Mouse (Mus musculus) liver, embryonic 12.5 days (tissue): ENCODE results near the gene Ldlrad3. TPM values are rescaled to one million over a fixed set of nuclear protein-coding genes. Genes with fewer than 3 reads are reported as not detected.

Source experiments
- ATAC-seq: fragments of 200-750 bp; cut with Nextera tagmentation; 2 replicates; pipeline ENCODE4 v1.8.0; 2017; ENCODE audit warnings: moderate number of reproducible peaks, mild to moderate bottlenecking, moderate library complexity
- H3K27ac ChIP-seq: fragments of 300-500 bp; sonication (generic); 2 replicates; pipeline ENCODE4 v1.5.1; 2016; ENCODE audit warnings: mild to moderate bottlenecking
- H3K27me3 ChIP-seq: fragments of 300-500 bp; sonication (generic); replicated peaks from 2 replicates; pipeline ENCODE4 v1.6.1; 2016; ENCODE audit warnings: mild to moderate bottlenecking, moderate library complexity
- H3K36me3 ChIP-seq: fragments of 300-500 bp; sonication (generic); 2 replicates; pipeline ENCODE4 v1.6.1; 2016; ENCODE audit warnings: mild to moderate bottlenecking, moderate library complexity
- H3K4me1 ChIP-seq: fragments of 300-500 bp; sonication (generic); 2 replicates; pipeline ENCODE4 v1.6.1; 2016
- H3K4me2 ChIP-seq: fragments of 300-500 bp; sonication (generic); 2 replicates; pipeline ENCODE4 v1.6.1; 2016; ENCODE audit warnings: mild to moderate bottlenecking, moderate library complexity
- H3K4me3 ChIP-seq: fragments of 300-500 bp; sonication (generic); 2 replicates; pipeline ENCODE4 v1.5.1; 2016; ENCODE audit warnings: mild to moderate bottlenecking, moderate library complexity
- H3K9ac ChIP-seq: fragments of 300-500 bp; sonication (generic); 2 replicates; pipeline ENCODE4 v1.6.1; 2016; ENCODE audit warnings: mild to moderate bottlenecking, moderate library complexity
- H3K9me3 ChIP-seq: fragments of 300-500 bp; sonication (generic); replicated peaks from 2 replicates; pipeline ENCODE4 v1.6.1; 2016; ENCODE audit warnings: mild to moderate bottlenecking, moderate library complexity
- WGBS: fragments of 180-500 bp; shearing (Covaris S2); methylation state at CpG from one replicate; pipeline ENCODE4 v1.1.7; 2016; ENCODE audit not compliant: insufficient replicate concordance; 5-methylcytosine and 5-hydroxymethylcytosine counted together
- polyA plus RNA-seq: library from polyadenylated mRNA; unstranded; fragments of >200 nt; fragmentation: Nextera tagmentation; extraction: Ambion mirVana; gene quantifications from 2 replicates; pipeline ENCODE4 v1.2.1, GENCODE M21; 2016

The Ldlrad3 gene
- polyA plus RNA-seq: 7.6 and 8.2 TPM in 2 replicates

- peaks cover 22% of the 10 kb centered on the region for H3K4me1 ChIP-seq
- no peaks in the 10 kb centered on the region for H3K36me3 ChIP-seq
- H3K4me3 ChIP-seq: peak within 1 kb of the TSS; percentile 70
- peak; percentile 93 for ATAC-seq
- peak within 1 kb of the TSS; percentile 41; the same call in 1 of the 2 replicates for H3K27ac ChIP-seq
- WGBS: under 1% methylated on average over 77 of the region's 77 CpGs
- H3K9me3 ChIP-seq: no peaks in the 10 kb centered on the region
- H3K4me2 ChIP-seq: peak within 1 kb of the TSS; percentile 88
- peaks cover 48% of the 10 kb centered on the region for H3K27me3 ChIP-seq
- peak within 1 kb of the TSS; percentile 69 for H3K9ac ChIP-seq
Observed at GRCm38 (mm10) chr2:102185951-102186561, at the start of gene Ldlrad3. Gene Ldlrad3, minus strand, starts transcription at chr2:102186385.

DNA sequence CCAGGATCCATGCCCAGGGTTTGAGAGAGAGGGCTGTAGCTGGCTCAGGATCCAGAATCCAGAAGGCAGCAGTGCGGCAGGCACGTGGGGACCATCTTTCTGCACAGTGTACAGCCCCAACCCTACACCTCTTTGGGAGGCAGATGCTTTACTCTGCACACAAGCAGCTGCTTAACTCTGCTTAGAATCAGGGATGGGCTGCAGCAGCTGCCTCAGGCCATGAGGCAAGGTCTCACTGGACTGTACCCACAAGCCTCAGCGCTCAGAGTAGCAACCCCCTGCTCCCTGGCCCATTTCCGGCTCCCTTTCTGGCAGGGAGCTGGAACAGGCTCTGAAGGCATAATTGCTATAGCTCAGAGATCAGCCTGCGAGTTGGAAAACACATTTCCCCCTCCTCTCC is 45.3 kb upstream of the Ldlrad3 start:
- WGBS: 52% methylated on average over 5 of the region's 5 CpGs
- Histone ChIP-seq H3K4me3 (no peak overlapping the region), H3K27ac (no peak overlapping the region), H3K4me2 (no peak overlapping the region), H3K4me1 (no peaks in the 10 kb centered on the region), H3K36me3 (no peaks in the 10 kb centered on the region), H3K9me3 (no peaks in the 10 kb centered on the region), H3K27me3 (no peaks in the 10 kb centered on the region), H3K9ac (no peak overlapping the region)
- no peak for ATAC-seq

- Histone ChIP-seq H3K36me3 (no peaks in the 10 kb centered on the region), H3K4me3 (no peak overlapping the region), H3K9me3 (no peaks in the 10 kb centered on the region), H3K4me2 (no peak overlapping the region), H3K9ac (no peak overlapping the region), H3K4me1 (no peaks in the 10 kb centered on the region), H3K27me3 (no peaks in the 10 kb centered on the region), H3K27ac (no peak overlapping the region)
- no peak for ATAC-seq
- 66% methylated on average over 2 of the region's 2 CpGs for WGBS
Observed at GRCm38 (mm10) chr2:102229126-102229525, 42.9 kb upstream of the Ldlrad3 start.

GRCm38 (mm10) chr2:102228331-102228730 is 42.1 kb upstream of the Ldlrad3 start:
- no peaks in the 10 kb centered on the region for H3K4me1 ChIP-seq
- no peak overlapping the region for H3K27ac ChIP-seq
- WGBS: 60% methylated on average over 5 of the region's 5 CpGs
- H3K27me3 ChIP-seq: no peaks in the 10 kb centered on the region
- no peak overlapping the region for H3K4me3 ChIP-seq
- no peak overlapping the region for H3K4me2 ChIP-seq
- H3K9me3 ChIP-seq: no peaks in the 10 kb centered on the region
- no peak for ATAC-seq
- H3K9ac ChIP-seq: no peak overlapping the region
- no peaks in the 10 kb centered on the region for H3K36me3 ChIP-seq

DNA sequence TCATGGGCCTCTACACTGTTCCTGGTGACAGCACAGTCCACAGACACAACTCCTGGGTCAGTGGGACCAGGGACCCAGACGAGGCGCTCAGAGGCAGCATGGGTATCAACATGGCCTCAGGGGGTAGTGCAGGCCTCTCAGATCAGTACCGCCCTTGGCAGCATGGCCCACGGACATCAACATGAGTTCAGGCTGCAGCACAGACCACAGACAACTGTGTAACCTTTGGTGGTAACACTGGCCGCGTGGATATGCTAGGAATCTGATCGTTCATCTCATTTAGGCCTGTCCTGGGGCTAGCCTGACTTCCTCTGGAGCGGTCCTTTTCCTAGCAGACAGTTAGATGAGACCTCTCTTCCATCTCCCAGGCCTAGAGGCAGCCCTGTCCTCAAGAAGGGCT is 41.7 kb upstream of the Ldlrad3 start:
- Histone ChIP-seq H3K27me3 (no peaks in the 10 kb centered on the region), H3K27ac (no peak overlapping the region), H3K9ac (no peak overlapping the region), H3K4me3 (no peak overlapping the region), H3K4me1 (no peaks in the 10 kb centered on the region), H3K4me2 (no peak overlapping the region), H3K9me3 (no peaks in the 10 kb centered on the region), H3K36me3 (no peaks in the 10 kb centered on the region)
- WGBS: 77% methylated on average over 8 of the region's 8 CpGs
- no peak for ATAC-seq

DNA sequence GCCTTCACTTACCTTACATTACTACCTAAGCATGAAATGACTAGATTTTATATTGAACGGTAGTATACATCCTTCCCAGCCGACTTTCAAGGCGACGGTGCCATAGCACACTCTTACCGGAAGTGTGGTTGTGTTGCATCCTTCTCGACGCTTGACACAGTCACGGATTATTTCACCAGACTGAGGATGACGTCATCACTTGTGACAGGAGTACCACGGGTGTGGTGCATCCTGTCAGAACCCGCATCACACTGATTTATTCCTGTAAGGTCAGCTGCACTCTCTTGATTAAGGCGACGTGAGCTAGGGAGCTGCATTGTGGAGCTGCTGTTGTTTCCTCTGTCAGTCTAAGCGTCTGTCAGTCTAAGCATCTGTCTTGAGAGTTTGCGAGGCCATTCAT is 40.1 kb upstream of the Ldlrad3 start:
- Histone ChIP-seq H3K27ac (no peak overlapping the region), H3K27me3 (no peaks in the 10 kb centered on the region), H3K9ac (no peak overlapping the region), H3K4me1 (no peaks in the 10 kb centered on the region), H3K4me2 (no peak overlapping the region), H3K4me3 (no peak overlapping the region), H3K9me3 (no peaks in the 10 kb centered on the region), H3K36me3 (no peaks in the 10 kb centered on the region)
- WGBS: 55% methylated on average over 15 of the region's 15 CpGs
- no peak for ATAC-seq

DNA sequence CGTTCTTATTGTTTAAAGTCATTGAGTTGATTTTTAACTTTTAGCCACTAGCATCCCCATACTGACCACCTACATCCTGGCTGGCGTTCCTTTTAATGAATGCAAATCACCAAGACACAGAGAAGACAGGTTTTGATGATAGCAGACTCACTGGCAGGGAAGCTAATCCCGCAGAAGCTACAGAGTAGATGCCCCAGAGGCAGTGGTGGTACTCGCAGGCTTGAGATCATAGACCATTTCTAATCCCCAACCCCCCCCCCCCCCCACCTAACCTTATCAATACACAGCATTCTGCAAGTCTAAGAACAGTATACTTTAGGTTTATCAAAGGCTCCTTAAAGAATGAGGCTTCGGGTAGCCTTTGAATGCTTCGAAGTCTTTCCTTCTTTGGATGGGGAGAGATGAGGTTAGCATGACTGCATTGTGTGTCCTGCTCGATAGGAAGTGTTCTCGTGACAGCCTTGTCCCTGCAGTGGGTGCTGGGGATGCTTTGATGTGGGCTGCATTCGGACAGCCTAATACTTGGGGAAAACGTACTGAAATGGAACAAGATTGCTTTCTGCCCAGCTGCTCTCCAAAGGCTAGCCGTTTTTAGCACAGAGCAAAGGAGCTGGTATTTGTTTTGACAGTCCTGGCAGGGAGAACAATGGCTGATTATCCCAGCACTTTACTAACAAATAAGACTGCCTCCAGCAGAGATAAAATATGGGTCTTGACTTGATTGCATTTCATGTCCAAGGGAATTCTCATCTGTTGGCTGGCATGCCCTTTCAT is 37.4 kb upstream of the Ldlrad3 start:
- Histone ChIP-seq H3K27ac (no peak overlapping the region), H3K9me3 (no peaks in the 10 kb centered on the region), H3K4me2 (no peak overlapping the region), H3K27me3 (no peaks in the 10 kb centered on the region), H3K4me1 (no peaks in the 10 kb centered on the region), H3K36me3 (no peaks in the 10 kb centered on the region), H3K4me3 (no peak overlapping the region), H3K9ac (no peak overlapping the region)
- ATAC-seq: no peak
- 23% methylated on average over 11 of the region's 11 CpGs for WGBS

DNA sequence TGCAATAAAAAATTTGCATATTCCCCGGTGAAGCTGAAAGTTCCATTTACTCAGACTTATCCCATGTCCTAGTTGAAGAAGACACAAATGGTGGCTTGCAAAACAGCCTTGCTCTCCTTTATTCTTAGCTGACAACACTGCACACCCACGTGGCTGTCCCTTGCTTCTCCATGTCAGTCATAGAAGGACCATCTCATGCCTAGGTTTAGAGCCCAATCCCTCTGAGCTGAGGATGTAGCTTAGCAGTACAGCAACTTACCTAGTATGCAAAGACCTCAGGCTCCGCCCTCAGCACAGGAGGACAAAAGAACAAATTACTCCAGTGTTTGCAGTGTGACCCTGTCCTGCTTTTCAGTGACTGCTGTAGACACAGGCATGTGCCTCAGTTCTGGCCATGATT is 36.6 kb upstream of the Ldlrad3 start:
- 56% methylated on average over 3 of the region's 3 CpGs for WGBS
- ATAC-seq: no peak
- Histone ChIP-seq H3K27ac (no peak overlapping the region), H3K4me2 (no peak overlapping the region), H3K9me3 (no peaks in the 10 kb centered on the region), H3K4me1 (no peaks in the 10 kb centered on the region), H3K9ac (no peak overlapping the region), H3K36me3 (no peaks in the 10 kb centered on the region), H3K4me3 (no peak overlapping the region), H3K27me3 (no peaks in the 10 kb centered on the region)

GRCm38 (mm10) chr2:102216817-102217216 is 30.6 kb upstream of the Ldlrad3 start:
- H3K4me1 ChIP-seq: no peaks in the 10 kb centered on the region
- ATAC-seq: no peak
- no peak overlapping the region for H3K9ac ChIP-seq
- H3K4me2 ChIP-seq: no peak overlapping the region
- no peak overlapping the region for H3K27ac ChIP-seq
- H3K27me3 ChIP-seq: no peaks in the 10 kb centered on the region
- H3K9me3 ChIP-seq: no peaks in the 10 kb centered on the region
- no peaks in the 10 kb centered on the region for H3K36me3 ChIP-seq
- no peak overlapping the region for H3K4me3 ChIP-seq
- 82% methylated on average over 1 of the region's 1 CpGs for WGBS

GRCm38 (mm10) chr2:102212096-102212495 is 25.9 kb upstream of the Ldlrad3 start:
- no peak for ATAC-seq
- no peak overlapping the region for H3K9ac ChIP-seq
- H3K27me3 ChIP-seq: no peaks in the 10 kb centered on the region; the same call in 1 of the 2 replicates
- no peaks in the 10 kb centered on the region for H3K4me1 ChIP-seq
- H3K27ac ChIP-seq: no peak overlapping the region
- no peaks in the 10 kb centered on the region for H3K9me3 ChIP-seq
- no peak overlapping the region for H3K4me2 ChIP-seq
- H3K4me3 ChIP-seq: no peak overlapping the region
- WGBS: 56% methylated on average over 4 of the region's 4 CpGs
- H3K36me3 ChIP-seq: no peaks in the 10 kb centered on the region

DNA sequence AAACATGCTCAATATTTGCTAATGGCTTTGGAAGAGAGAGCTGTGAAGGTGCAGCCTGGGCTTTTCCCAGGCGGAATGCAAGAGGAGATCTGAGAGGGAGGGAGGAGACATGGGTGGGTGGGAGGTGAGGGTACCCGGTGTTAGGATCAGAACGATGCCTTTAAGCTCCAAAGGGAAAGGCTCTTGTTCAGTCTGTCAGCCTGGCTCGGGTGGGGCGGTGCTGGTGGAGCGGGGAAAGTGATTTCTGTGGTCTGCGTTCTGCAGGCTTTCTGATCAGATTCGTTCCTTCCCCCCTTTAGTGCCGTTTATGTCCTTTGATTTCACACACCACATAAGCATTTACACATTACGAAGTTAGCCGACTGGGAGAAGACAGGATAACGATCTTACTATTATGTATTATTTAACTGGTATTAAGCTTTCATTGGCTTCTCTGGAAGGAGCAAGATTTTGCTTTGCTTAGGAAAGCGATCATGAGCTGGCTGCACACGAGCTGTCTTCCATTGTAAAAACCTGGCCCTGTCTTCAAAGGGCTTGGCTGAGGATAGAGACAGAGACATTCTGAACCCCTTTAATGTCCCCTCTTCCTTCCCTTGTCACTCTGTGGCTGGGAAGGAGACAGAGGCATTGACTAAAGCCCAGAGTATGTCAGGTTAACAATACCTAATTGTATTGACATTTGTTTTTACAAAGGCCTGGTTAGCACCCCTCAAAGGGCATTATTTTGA is 19.7 kb upstream of the Ldlrad3 start:
- no peak for ATAC-seq
- H3K4me3 ChIP-seq: no peak overlapping the region
- H3K36me3 ChIP-seq: no peaks in the 10 kb centered on the region
- peaks cover 17% of the 10 kb centered on the region for H3K27me3 ChIP-seq
- H3K27ac ChIP-seq: no peak overlapping the region
- 16% methylated on average over 14 of the region's 14 CpGs for whole genome bisulfite sequencing
- no peaks in the 10 kb centered on the region for H3K9me3 ChIP-seq
- no peaks in the 10 kb centered on the region for H3K4me1 ChIP-seq
- H3K9ac ChIP-seq: no peak overlapping the region
- H3K4me2 ChIP-seq: no peak overlapping the region

DNA sequence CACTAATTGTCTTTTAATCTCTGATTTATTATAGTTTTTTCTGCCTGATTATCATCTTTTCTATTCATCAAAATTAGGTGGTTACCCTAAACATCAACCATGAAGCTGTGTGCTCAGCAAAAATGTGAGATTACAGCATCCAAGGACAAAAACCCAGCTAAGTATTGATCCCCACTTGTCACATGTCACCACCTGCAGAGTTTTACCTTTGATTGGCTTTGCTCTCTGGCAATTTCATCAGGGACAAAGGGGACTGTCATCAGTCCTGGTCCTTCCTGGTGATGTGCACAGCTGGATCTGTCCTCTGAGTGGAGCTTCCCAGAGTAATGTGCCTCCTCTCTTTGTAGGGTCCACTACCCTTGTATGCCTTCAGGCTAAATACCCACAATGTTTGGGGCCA is 17.3 kb upstream of the Ldlrad3 start:
- Histone ChIP-seq H3K9ac (no peak overlapping the region), H3K4me2 (no peak overlapping the region), H3K27ac (no peak overlapping the region), H3K36me3 (no peaks in the 10 kb centered on the region), H3K27me3 (peaks cover 17% of the 10 kb centered on the region), H3K4me3 (no peak overlapping the region), H3K9me3 (no peaks in the 10 kb centered on the region), H3K4me1 (no peaks in the 10 kb centered on the region)
- ATAC-seq: no peak
